Mouse (Mus musculus) liver, embryonic 13.5 days (tissue): ENCODE results near the gene Dqx1. TPM values are rescaled to one million over a fixed set of nuclear protein-coding genes. Genes with fewer than 3 reads are reported as not detected.

ENCODE experiments used
- ATAC-seq: fragments of 200-750 bp; cut with Nextera tagmentation; 2 replicates; pipeline ENCODE4 v1.8.0; 2017; ENCODE audit warnings: low read depth, mild to moderate bottlenecking, moderate number of reproducible peaks, moderate library complexity
- DNase-seq: peaks from one replicate; pipeline ENCODE4 v3.0.0; 2022
- H3K27ac ChIP-seq: fragments of 300-500 bp; sonication (generic); 2 replicates; pipeline ENCODE4 v1.5.1; 2015; ENCODE audit warnings: moderate library complexity, mild to moderate bottlenecking, inconsistent platforms
- H3K27me3 ChIP-seq: fragments of 300-500 bp; sonication (generic); 2 replicates; pipeline ENCODE4 v1.6.1; 2015; ENCODE audit warnings: mild to moderate bottlenecking, inconsistent platforms
- H3K36me3 ChIP-seq: fragments of 300-500 bp; sonication (generic); 2 replicates; pipeline ENCODE4 v1.6.1; 2015; ENCODE audit warnings: mild to moderate bottlenecking, inconsistent platforms
- H3K4me1 ChIP-seq: fragments of 300-500 bp; sonication (generic); replicated peaks from 2 replicates; pipeline ENCODE4 v1.6.1; 2015; ENCODE audit warnings: inconsistent platforms
- H3K4me2 ChIP-seq: fragments of 300-500 bp; sonication (generic); 2 replicates; pipeline ENCODE4 v1.6.1; 2015; ENCODE audit warnings: inconsistent platforms, mild to moderate bottlenecking, moderate library complexity
- H3K4me3 ChIP-seq: fragments of 300-500 bp; sonication (generic); replicated peaks from 2 replicates; pipeline ENCODE4 v1.5.1; 2015; ENCODE audit warnings: mild to moderate bottlenecking, inconsistent platforms
- H3K9ac ChIP-seq: fragments of 300-500 bp; sonication (generic); 2 replicates; pipeline ENCODE4 v1.6.1; 2015; ENCODE audit warnings: mild to moderate bottlenecking, inconsistent platforms
- H3K9me3 ChIP-seq: fragments of 300-500 bp; sonication (generic); replicated peaks from 2 replicates; pipeline ENCODE4 v1.6.1; 2016; ENCODE audit warnings: inconsistent platforms
- WGBS: fragments of 180-500 bp; shearing (Covaris S2); methylation state at CpG from one replicate; pipeline ENCODE4 v1.1.7; 2015; ENCODE audit not compliant: insufficient replicate concordance; 5-methylcytosine and 5-hydroxymethylcytosine counted together
- polyA plus RNA-seq: library from polyadenylated mRNA; unstranded; fragments of >200 nt; fragmentation: Nextera tagmentation; extraction: Ambion mirVana; gene quantifications from 2 replicates; pipeline ENCODE4 v1.2.1, GENCODE M21; 2015

The Dqx1 gene
- polyA plus RNA-seq, 1 experiment from 2014 or later, result 5.3 TPM

- DNase-seq, result peak; percentile 62
- Histone ChIP-seq H3K4me1 (peaks cover 69% of the 10 kb centered on the region), H3K27me3 (peaks cover 31% of the 10 kb centered on the region), H3K36me3 (peaks cover 31% of the 10 kb centered on the region), H3K4me3 (peak within 1 kb of the TSS; percentile 78), H3K9me3 (no peaks in the 10 kb centered on the region), H3K4me2 (peak within 1 kb of the TSS; percentile 83), H3K27ac (peak within 1 kb of the TSS; percentile 87), H3K9ac (peak within 1 kb of the TSS; percentile 92)
- peak; percentile 88 for ATAC-seq
- 2% methylated on average over 51 of the region's 51 CpGs for WGBS
Measured at GRCm38 (mm10) chr6:83033249-83034185, 24.1 kb upstream of the Dqx1 start, which contains the start of the genes Dok1 and Loxl3. Gene Dok1, minus strand, starts transcription at chr6:83033471. Gene Loxl3, plus strand, starts transcription at chr6:83034173.

DNA sequence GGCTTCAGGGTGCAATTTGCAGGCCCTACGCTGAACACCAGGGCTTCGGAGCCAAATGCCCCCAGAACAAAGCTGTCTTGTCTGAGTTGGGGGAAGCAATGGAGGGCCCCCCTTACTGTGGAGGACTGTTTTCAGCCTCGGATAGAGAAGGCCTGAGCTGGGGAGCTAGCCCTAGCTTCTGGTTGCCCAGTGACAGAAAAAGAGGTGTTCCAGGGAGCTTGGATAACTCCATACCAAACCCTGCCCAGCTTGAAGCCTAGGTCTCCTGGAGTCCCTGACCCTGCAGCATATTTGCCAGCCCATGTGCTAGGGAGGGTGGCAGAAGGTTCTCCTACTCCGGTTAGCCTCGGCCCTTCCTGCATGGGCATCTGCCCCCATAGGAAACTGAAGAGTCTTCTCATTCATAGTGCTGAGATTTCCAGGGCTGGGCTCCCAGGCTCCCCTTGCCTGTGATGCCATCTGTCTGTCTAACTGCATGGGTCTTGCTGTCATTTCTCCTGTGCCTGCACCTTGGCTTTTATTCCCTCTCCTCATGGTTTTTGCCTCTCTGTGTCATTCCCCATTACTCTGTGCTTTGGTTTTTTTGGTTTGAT is 23.1 kb upstream of the Dqx1 start:
- 54% methylated on average over 5 of the region's 5 CpGs for WGBS
- ATAC-seq, result no peak
- peak overlapping the region; percentile 92; the same call in 1 of the 2 replicates for H3K9ac ChIP-seq
- H3K4me1 ChIP-seq, result peaks cover 70% of the 10 kb centered on the region
- H3K27ac ChIP-seq, result peak overlapping the region; percentile 87; the same call in 1 of the 2 replicates
- H3K27me3 ChIP-seq, result peaks cover 31% of the 10 kb centered on the region
- H3K4me3 ChIP-seq, result peak overlapping the region; percentile 78
- peak overlapping the region; percentile 83 for H3K4me2 ChIP-seq
- DNase-seq, result no peak
- H3K9me3 ChIP-seq, result no peaks in the 10 kb centered on the region
- H3K36me3 ChIP-seq, result peaks cover 27% of the 10 kb centered on the region

- WGBS, result 80% methylated on average over 8 of the region's 8 CpGs
- Histone ChIP-seq H3K27ac (no peak overlapping the region), H3K36me3 (peaks cover under 1% of the 10 kb centered on the region; the same call in 1 of the 2 replicates), H3K27me3 (peaks cover 22% of the 10 kb centered on the region; the same call in 1 of the 2 replicates), H3K9ac (no peak overlapping the region), H3K9me3 (no peaks in the 10 kb centered on the region), H3K4me2 (no peak overlapping the region), H3K4me3 (no peak overlapping the region), H3K4me1 (peaks cover 58% of the 10 kb centered on the region)
- ATAC-seq, result no peak
- DNase-seq, result no peak
Measured at GRCm38 (mm10) chr6:83037188-83037587, 20.5 kb upstream of the Dqx1 start.

DNA sequence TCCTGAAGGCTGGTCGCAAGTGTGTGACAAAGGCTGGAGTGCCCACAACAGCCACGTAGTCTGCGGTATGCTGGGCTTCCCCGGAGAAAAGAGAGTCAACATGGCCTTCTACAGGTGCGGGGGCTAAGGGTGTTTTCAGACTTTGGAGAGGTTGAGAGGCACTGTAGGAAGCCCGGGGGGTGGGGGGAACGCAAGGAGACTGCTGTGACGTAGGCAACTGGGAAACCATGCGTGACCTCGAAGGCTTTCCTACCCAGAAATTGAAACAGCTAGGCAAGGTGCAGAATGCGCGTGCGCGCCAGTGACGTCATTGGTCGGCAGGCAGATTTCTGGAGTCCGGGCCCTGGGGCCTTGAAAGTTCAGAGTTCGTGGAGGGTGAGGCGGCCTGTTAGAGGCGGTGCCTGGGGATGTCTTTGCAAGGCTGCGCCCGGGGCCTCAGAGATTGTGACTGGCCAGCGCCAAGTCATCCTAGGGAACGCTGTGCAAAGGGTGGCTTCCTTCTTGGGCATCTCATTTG is 19.1 kb upstream of the Dqx1 start:
- Histone ChIP-seq H3K9ac (peak overlapping the region; percentile 63), H3K27ac (peak overlapping the region; percentile 93)
- 14% methylated on average over 24 of the region's 24 CpGs for WGBS

DNA sequence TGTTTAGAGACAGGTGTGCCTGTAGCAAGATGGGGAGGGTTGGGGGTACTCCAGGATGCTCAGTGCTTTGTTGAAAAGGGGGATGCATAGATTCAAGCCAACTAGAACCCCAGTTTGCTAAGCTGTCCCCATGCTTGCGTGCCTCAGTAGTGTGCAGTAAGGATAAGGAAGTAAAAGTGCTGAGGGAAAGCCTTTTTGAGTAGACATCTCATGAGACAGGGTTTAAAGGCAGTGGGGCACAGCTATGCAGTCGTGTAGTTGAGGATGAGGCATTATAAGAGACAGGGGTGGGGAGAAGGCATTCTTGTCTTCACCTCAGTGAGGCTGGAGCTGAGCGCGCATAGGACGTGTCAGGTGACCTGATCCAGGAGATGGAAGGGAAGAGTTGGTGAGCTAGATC is 17.0 kb upstream of the Dqx1 start:
- Histone ChIP-seq H3K9me3 (no peaks in the 10 kb centered on the region), H3K27me3 (peaks cover 7% of the 10 kb centered on the region; the same call in 1 of the 2 replicates), H3K36me3 (no peaks in the 10 kb centered on the region), H3K27ac (peak overlapping the region; percentile 53; the same call in 1 of the 2 replicates), H3K4me2 (no peak overlapping the region), H3K9ac (no peak overlapping the region), H3K4me3 (no peak overlapping the region), H3K4me1 (peaks cover 32% of the 10 kb centered on the region)
- DNase-seq (no peak), ATAC-seq (no peak)
- WGBS, result 78% methylated on average over 5 of the region's 5 CpGs

More for the DNA sequence above, 19.1 kb upstream of the Dqx1 start:
- Histone ChIP-seq H3K9me3 (no peaks in the 10 kb centered on the region), H3K4me2 (peak overlapping the region; percentile 62), H3K4me3 (peak overlapping the region; percentile 35), H3K36me3 (no peaks in the 10 kb centered on the region), H3K27me3 (peaks cover 21% of the 10 kb centered on the region; the same call in 1 of the 2 replicates), H3K4me1 (peaks cover 50% of the 10 kb centered on the region)
- peak; percentile 99 for ATAC-seq
- peak; percentile 90 for DNase-seq

GRCm38 (mm10) chr6:83043561-83043960 is 14.1 kb upstream of the Dqx1 start:
- H3K9ac ChIP-seq, result no peak overlapping the region
- no peak overlapping the region for H3K4me3 ChIP-seq
- DNase-seq, result no peak
- H3K27ac ChIP-seq, result 0 out of 2 replicates have a peak overlapping the region, but pooled peaks have one; percentile 21
- no peaks in the 10 kb centered on the region for H3K27me3 ChIP-seq
- no peaks in the 10 kb centered on the region for H3K36me3 ChIP-seq
- H3K9me3 ChIP-seq, result no peaks in the 10 kb centered on the region
- H3K4me1 ChIP-seq, result peaks cover 28% of the 10 kb centered on the region
- H3K4me2 ChIP-seq, result no peak overlapping the region
- ATAC-seq, result no peak
- 65% methylated on average over 6 of the region's 6 CpGs for WGBS

DNA sequence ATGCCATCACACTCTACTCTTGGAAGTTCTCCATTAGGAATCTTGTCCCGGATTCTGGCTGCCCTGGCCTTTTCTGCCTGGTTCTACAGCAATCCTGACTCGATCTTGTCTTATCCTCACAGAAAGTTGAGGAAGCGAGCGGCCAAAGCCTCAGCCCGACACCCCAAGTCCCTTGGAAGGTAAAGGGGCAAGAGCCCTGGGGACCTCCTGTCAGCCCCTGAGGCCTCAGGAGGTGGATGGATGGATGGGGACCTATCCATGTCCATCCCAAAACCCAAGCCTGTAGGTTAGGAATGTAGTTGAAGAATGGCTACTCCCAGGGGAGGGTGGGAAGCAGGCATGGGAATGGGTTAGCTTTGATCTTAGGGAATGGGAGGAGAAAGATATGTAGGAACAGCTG is 13.7 kb upstream of the Dqx1 start:
- Histone ChIP-seq H3K27me3 (no peaks in the 10 kb centered on the region), H3K9ac (no peak overlapping the region), H3K9me3 (no peaks in the 10 kb centered on the region), H3K4me3 (no peak overlapping the region), H3K36me3 (no peaks in the 10 kb centered on the region), H3K4me2 (no peak overlapping the region), H3K4me1 (peaks cover 24% of the 10 kb centered on the region), H3K27ac (no peak overlapping the region)
- ATAC-seq (no peak), DNase-seq (no peak)
- 72% methylated on average over 5 of the region's 5 CpGs for WGBS

DNA sequence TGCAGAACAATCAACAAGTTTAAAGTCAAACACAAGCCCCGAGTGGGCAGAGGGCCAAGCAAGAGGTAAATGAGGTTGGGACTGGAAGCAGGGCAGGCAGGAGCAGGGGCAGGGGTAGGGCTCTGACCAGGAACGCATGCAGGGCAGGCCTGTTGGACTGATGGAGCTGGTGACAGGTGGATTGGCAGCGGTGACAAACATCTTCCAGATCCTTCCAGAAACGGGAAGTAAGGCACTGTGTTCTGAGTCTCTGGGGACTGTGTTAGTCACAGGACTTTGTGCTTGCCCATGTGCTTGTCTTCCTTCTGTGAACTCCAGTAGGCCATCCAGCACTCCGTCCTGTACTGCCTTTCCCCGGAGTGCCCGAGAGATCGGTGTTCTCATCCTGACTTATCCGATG is 12.9 kb upstream of the Dqx1 start:
- H3K9me3 ChIP-seq, result no peaks in the 10 kb centered on the region
- ATAC-seq (no peak), DNase-seq (no peak)
- H3K9ac ChIP-seq, result no peak overlapping the region
- H3K4me1 ChIP-seq, result peaks cover 18% of the 10 kb centered on the region
- H3K4me2 ChIP-seq, result no peak overlapping the region
- no peaks in the 10 kb centered on the region for H3K27me3 ChIP-seq
- H3K27ac ChIP-seq, result no peak overlapping the region
- 66% methylated on average over 9 of the region's 9 CpGs for WGBS
- no peaks in the 10 kb centered on the region for H3K36me3 ChIP-seq
- H3K4me3 ChIP-seq, result no peak overlapping the region

DNA sequence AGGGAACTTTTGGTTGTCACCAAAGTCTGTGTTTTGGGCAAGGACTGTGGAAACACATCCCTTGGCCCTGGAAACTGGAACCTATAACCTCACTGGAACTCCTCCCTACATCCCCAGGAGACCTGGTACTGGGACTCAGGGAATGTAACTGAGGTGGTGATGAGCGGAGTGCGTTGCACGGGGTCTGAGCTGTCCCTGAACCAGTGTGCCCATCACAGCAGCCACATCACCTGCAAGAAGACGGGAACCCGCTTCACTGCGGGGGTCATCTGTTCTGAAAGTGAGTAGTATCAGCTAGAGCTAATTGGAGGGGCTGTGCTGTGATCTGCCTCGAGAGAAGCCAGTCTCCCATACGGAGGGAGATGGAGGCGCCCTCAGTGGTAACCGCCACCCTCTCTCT is 8.3 kb upstream of the Dqx1 start:
- ATAC-seq (no peak), DNase-seq (no peak)
- H3K4me2 ChIP-seq, result no peak overlapping the region
- peaks cover 37% of the 10 kb centered on the region for H3K4me1 ChIP-seq
- 0 out of 2 replicates have a peak overlapping the region, but pooled peaks have one; percentile 11 for H3K27ac ChIP-seq
- H3K36me3 ChIP-seq, result peaks cover 27% of the 10 kb centered on the region
- WGBS, result 60% methylated on average over 10 of the region's 10 CpGs
- no peak overlapping the region for H3K9ac ChIP-seq
- no peaks in the 10 kb centered on the region for H3K27me3 ChIP-seq
- no peak overlapping the region for H3K4me3 ChIP-seq
- H3K9me3 ChIP-seq, result no peaks in the 10 kb centered on the region

DNA sequence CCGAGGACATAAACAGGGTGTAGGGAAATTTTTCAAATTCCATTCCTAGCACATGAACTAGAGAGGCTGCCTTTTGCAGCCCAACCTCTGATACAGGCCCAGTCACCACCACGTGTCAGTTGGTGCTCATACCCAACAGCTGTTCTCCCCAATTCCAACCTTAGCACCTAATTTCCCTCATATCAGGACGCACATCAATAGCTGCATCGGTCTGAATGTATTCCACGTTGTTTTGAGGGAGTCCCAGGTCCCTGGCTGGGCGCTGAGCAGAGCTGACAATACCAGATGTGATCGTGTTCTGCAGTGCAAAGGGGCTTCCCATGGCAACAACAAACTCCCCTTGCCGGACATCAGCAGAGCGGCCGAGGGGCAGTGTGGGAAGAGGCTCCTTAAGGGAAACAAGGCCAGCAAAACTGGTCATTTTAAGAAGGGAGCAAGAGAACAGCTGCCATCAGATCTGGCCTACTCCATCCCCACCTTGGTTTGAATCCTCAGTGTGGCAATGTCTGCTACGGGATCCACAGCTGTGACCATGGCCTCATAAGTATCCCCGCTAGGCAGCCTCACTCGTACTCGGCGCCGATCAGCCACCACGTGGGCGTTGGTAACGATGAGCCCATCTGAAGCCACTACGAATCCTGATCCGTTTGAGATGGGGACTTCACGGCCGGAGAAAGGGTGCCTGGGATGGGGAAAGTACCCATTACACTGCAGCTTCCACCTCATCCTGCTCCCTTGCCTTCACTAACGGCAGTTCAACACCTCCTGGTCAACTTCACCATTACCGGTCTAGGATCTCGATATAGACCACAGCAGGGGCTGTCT is 4.3 kb upstream of the Dqx1 start:
- Histone ChIP-seq H3K27ac (peak overlapping the region; percentile 97), H3K4me3 (peak overlapping the region; percentile 100), H3K9me3 (no peaks in the 10 kb centered on the region), H3K27me3 (0 out of 2 replicates have a peak, but pooled peaks cover 2% of the 10 kb centered on the region), H3K36me3 (peaks cover 53% of the 10 kb centered on the region), H3K9ac (peak overlapping the region; percentile 100), H3K4me1 (peaks cover 56% of the 10 kb centered on the region), H3K4me2 (peak overlapping the region; percentile 97)
- ATAC-seq (no peak), DNase-seq (peak; percentile 41)
- WGBS, result under 1% methylated on average over 26 of the region's 26 CpGs
